Mouse (Mus musculus) heart, postnatal 0 days (tissue): ENCODE results near the gene Cubn. TPM values are rescaled to one million over a fixed set of nuclear protein-coding genes. Genes with fewer than 3 reads are reported as not detected.

ENCODE experiments used
- ATAC-seq: fragments of 200-750 bp; cut with Nextera tagmentation; 2 replicates; pipeline ENCODE4 v1.8.0; 2017; ENCODE audit warnings: low read depth, moderate number of reproducible peaks, moderate library complexity; ENCODE audit not compliant: insufficient read depth
- DNase-seq: peaks from one replicate; pipeline ENCODE4 v3.0.0-alpha.2; 2016; ENCODE audit warnings: low spot score
- H3K27ac ChIP-seq: fragments of 300-500 bp; sonication (generic); 2 replicates; pipeline ENCODE4 v1.5.1; 2014; ENCODE audit warnings: low read depth, mild to moderate bottlenecking
- H3K27me3 ChIP-seq: fragments of 300-500 bp; sonication (generic); 2 replicates; pipeline ENCODE4 v1.6.1; 2014; ENCODE audit warnings: low read length, mixed read lengths; ENCODE audit not compliant: control insufficient read depth, insufficient read depth
- H3K36me3 ChIP-seq: fragments of 300-500 bp; sonication (generic); replicated peaks from 2 replicates; pipeline ENCODE4 v1.6.1; 2014; ENCODE audit warnings: low read length, mixed read lengths; ENCODE audit not compliant: control insufficient read depth, insufficient read depth
- H3K4me1 ChIP-seq: fragments of 300-500 bp; sonication (generic); 2 replicates; pipeline ENCODE4 v1.6.1; 2014; ENCODE audit warnings: antibody characterized with exemption; ENCODE audit not compliant: control insufficient read depth, insufficient read depth
- H3K4me2 ChIP-seq: fragments of 300-500 bp; sonication (generic); 2 replicates; pipeline ENCODE4 v1.6.1; 2014; ENCODE audit warnings: low read depth, mild to moderate bottlenecking, low read length, moderate library complexity
- H3K4me3 ChIP-seq: fragments of 300-500 bp; sonication (generic); 2 replicates; pipeline ENCODE4 v1.5.1; 2014; ENCODE audit warnings: low read depth, low read length
- H3K9ac ChIP-seq: fragments of 300-500 bp; sonication (generic); replicated peaks from 2 replicates; pipeline ENCODE4 v1.6.1; 2014; ENCODE audit warnings: low read depth, low read length, mixed read lengths
- H3K9me3 ChIP-seq: fragments of 300-500 bp; sonication (generic); replicated peaks from 2 replicates; pipeline ENCODE4 v1.6.1; 2016; ENCODE audit warnings: low read length; ENCODE audit not compliant: control insufficient read depth
- CTCF ChIP-seq: IDR thresholded peaks from 2 replicates; pipeline ENCODE4 v1.5.1; 2016; ENCODE audit warnings: antibody characterized with exemption, control low read depth, low read depth
- EP300 ChIP-seq: IDR thresholded peaks from 2 replicates; pipeline ENCODE4 v1.6.1; 2016; ENCODE audit warnings: antibody characterized with exemption, low read depth
- WGBS: fragments of 180-500 bp; shearing (Covaris S2); extraction: QIAGEN DNeasy Blood & Tissue Kit; methylation state at CpG from one replicate; pipeline ENCODE4 v1.1.7; 2014; 5-methylcytosine and 5-hydroxymethylcytosine counted together
- polyA plus RNA-seq: library from polyadenylated mRNA; unstranded; fragments of >200 nt; fragmentation: Nextera tagmentation; extraction: Ambion mirVana; gene quantifications from 2 replicates; pipeline ENCODE4 v1.2.1, GENCODE M21; 2015
- total RNA-seq: library from RNA; depleted of rRNA; stranded (reverse); fragments of >200 nt; gene quantifications from 2 replicates; pipeline ENCODE4 v1.2.3, GENCODE M21; 2014; ENCODE audit warnings: low replicate concordance

Cubn gene
- total and polyA plus RNA-seq, 2 experiments from 2014 or later: 0.27 to 1.5 TPM

- Histone ChIP-seq H3K4me2 (no peak overlapping the region), H3K27ac (0 out of 2 replicates have a peak overlapping the region, but pooled peaks have one; percentile 5), H3K4me1 (peaks cover 10% of the 10 kb centered on the region; the same call in 1 of the 2 replicates), H3K9me3 (no peaks in the 10 kb centered on the region), H3K36me3 (no peaks in the 10 kb centered on the region), H3K9ac (no peak overlapping the region), H3K27me3 (no peaks in the 10 kb centered on the region), H3K4me3 (no peak overlapping the region)
- TF ChIP-seq EP300 (no peak), CTCF (no peak)
- 50% methylated on average over 3 of the region's 3 CpGs for WGBS
- ATAC-seq: no peak
- no peak for DNase-seq
Measured at GRCm38 (mm10) chr2:13484566-13484965, 7.0 kb downstream of the Cubn start.

GRCm38 (mm10) chr2:13480744-13481143 lies 10.9 kb downstream of the Cubn start:
- Histone ChIP-seq H3K27ac (no peak overlapping the region), H3K4me2 (no peak overlapping the region), H3K9ac (no peak overlapping the region), H3K9me3 (no peaks in the 10 kb centered on the region), H3K4me3 (no peak overlapping the region), H3K4me1 (peaks cover 10% of the 10 kb centered on the region; the same call in 1 of the 2 replicates), H3K27me3 (no peaks in the 10 kb centered on the region), H3K36me3 (no peaks in the 10 kb centered on the region)
- 80% methylated on average over 2 of the region's 2 CpGs for WGBS
- no peak for ATAC-seq
- no peak for DNase-seq
- no peak for TF ChIP-seq CTCF
- no peak for TF ChIP-seq EP300

- no peaks in the 10 kb centered on the region for H3K4me1 ChIP-seq
- no peak overlapping the region for H3K4me3 ChIP-seq
- H3K9ac ChIP-seq: no peak overlapping the region
- no peak overlapping the region for H3K4me2 ChIP-seq
- ATAC-seq: no peak
- H3K9me3 ChIP-seq: no peaks in the 10 kb centered on the region
- no peak for DNase-seq
- no peaks in the 10 kb centered on the region for H3K36me3 ChIP-seq
- H3K27me3 ChIP-seq: no peaks in the 10 kb centered on the region
- TF ChIP-seq EP300 (no peak), CTCF (no peak)
- WGBS: 84% methylated on average over 7 of the region's 7 CpGs
- H3K27ac ChIP-seq: no peak overlapping the region
Measured at GRCm38 (mm10) chr2:13479165-13479564, 12.4 kb downstream of the Cubn start.

- DNase-seq (no peak), ATAC-seq (no peak)
- Histone ChIP-seq H3K9me3 (no peaks in the 10 kb centered on the region), H3K9ac (no peak overlapping the region), H3K4me3 (no peak overlapping the region), H3K4me2 (no peak overlapping the region), H3K36me3 (no peaks in the 10 kb centered on the region), H3K27ac (no peak overlapping the region), H3K27me3 (no peaks in the 10 kb centered on the region), H3K4me1 (no peaks in the 10 kb centered on the region)
- TF ChIP-seq CTCF (no peak), EP300 (no peak)
- 86% methylated on average over 3 of the region's 3 CpGs for WGBS
Measured at GRCm38 (mm10) chr2:13470108-13470507, 21.5 kb downstream of the Cubn start.

GRCm38 (mm10) chr2:13469641-13470040 lies 22.0 kb downstream of the Cubn start:
- TF ChIP-seq EP300 (no peak), CTCF (no peak)
- no peak overlapping the region for H3K4me2 ChIP-seq
- no peak overlapping the region for H3K4me3 ChIP-seq
- H3K27me3 ChIP-seq: no peaks in the 10 kb centered on the region
- no peak overlapping the region for H3K9ac ChIP-seq
- WGBS: 79% methylated on average over 4 of the region's 4 CpGs
- H3K4me1 ChIP-seq: no peaks in the 10 kb centered on the region
- H3K27ac ChIP-seq: no peak overlapping the region
- no peak for DNase-seq
- H3K9me3 ChIP-seq: no peaks in the 10 kb centered on the region
- no peaks in the 10 kb centered on the region for H3K36me3 ChIP-seq
- ATAC-seq: no peak

- TF ChIP-seq EP300: no peak
- no peak for TF ChIP-seq CTCF
- H3K27ac ChIP-seq: no peak overlapping the region
- ATAC-seq: no peak
Measured at GRCm38 (mm10) chr2:13466685-13467084, 24.9 kb downstream of the Cubn start.

More at GRCm38 (mm10) chr2:13466685-13467084, 24.9 kb downstream of the Cubn start:
- Histone ChIP-seq H3K36me3 (no peaks in the 10 kb centered on the region), H3K27me3 (no peaks in the 10 kb centered on the region), H3K9me3 (no peaks in the 10 kb centered on the region), H3K9ac (no peak overlapping the region), H3K4me3 (no peak overlapping the region), H3K4me1 (no peaks in the 10 kb centered on the region), H3K4me2 (no peak overlapping the region)
- 83% methylated on average over 3 of the region's 3 CpGs for WGBS
- no peak for DNase-seq
